Mouse (Mus musculus) kidney, embryonic 15.5 days (tissue): Measurements from ENCODE around the gene Ttll1. TPM values are rescaled to one million over a fixed set of nuclear protein-coding genes. Genes with fewer than 3 reads are reported as not detected.

Source experiments
- ATAC-seq: fragments of 200-750 bp; cut with Nextera tagmentation; replicated peaks from 2 replicates; pipeline ENCODE4 v1.8.0; 2017; ENCODE audit warnings: moderate TSS enrichment; ENCODE audit not compliant: low FRiP score
- H3K27ac ChIP-seq: fragments of 300-500 bp; sonication (generic); 2 replicates; pipeline ENCODE4 v1.5.1; 2015; ENCODE audit warnings: mild to moderate bottlenecking, inconsistent platforms
- H3K27me3 ChIP-seq: fragments of 300-500 bp; sonication (generic); 2 replicates; pipeline ENCODE4 v1.6.1; 2015; ENCODE audit warnings: inconsistent platforms
- H3K36me3 ChIP-seq: fragments of 300-500 bp; sonication (generic); 2 replicates; pipeline ENCODE4 v1.6.1; 2015; ENCODE audit warnings: inconsistent platforms
- H3K4me1 ChIP-seq: fragments of 300-500 bp; sonication (generic); 2 replicates; pipeline ENCODE4 v1.6.1; 2015; ENCODE audit warnings: inconsistent platforms
- H3K4me2 ChIP-seq: fragments of 300-500 bp; sonication (generic); 2 replicates; pipeline ENCODE4 v1.6.1; 2015; ENCODE audit warnings: moderate library complexity, mild to moderate bottlenecking, inconsistent platforms
- H3K4me3 ChIP-seq: fragments of 300-500 bp; sonication (generic); replicated peaks from 2 replicates; pipeline ENCODE4 v1.5.1; 2015; ENCODE audit warnings: mild to moderate bottlenecking, inconsistent platforms
- H3K9ac ChIP-seq: fragments of 300-500 bp; sonication (generic); 2 replicates; pipeline ENCODE4 v1.6.1; 2015; ENCODE audit warnings: mild to moderate bottlenecking, inconsistent platforms
- H3K9me3 ChIP-seq: fragments of 300-500 bp; sonication (generic); replicated peaks from 2 replicates; pipeline ENCODE4 v1.6.1; 2016; ENCODE audit warnings: inconsistent platforms
- WGBS: fragments of 180-500 bp; shearing (Covaris S2); methylation state at CpG from one replicate; pipeline ENCODE4 v1.1.7; 2015; ENCODE audit warnings: mixed read lengths; 5-methylcytosine and 5-hydroxymethylcytosine counted together
- polyA plus RNA-seq: library from polyadenylated mRNA; unstranded; fragments of >200 nt; fragmentation: Nextera tagmentation; extraction: Ambion mirVana; gene quantifications from 2 replicates; pipeline ENCODE4 v1.2.1, GENCODE M21; 2015

The Ttll1 gene
- polyA plus RNA-seq, result 25.3 and 28.7 TPM in 2 replicates

DNA sequence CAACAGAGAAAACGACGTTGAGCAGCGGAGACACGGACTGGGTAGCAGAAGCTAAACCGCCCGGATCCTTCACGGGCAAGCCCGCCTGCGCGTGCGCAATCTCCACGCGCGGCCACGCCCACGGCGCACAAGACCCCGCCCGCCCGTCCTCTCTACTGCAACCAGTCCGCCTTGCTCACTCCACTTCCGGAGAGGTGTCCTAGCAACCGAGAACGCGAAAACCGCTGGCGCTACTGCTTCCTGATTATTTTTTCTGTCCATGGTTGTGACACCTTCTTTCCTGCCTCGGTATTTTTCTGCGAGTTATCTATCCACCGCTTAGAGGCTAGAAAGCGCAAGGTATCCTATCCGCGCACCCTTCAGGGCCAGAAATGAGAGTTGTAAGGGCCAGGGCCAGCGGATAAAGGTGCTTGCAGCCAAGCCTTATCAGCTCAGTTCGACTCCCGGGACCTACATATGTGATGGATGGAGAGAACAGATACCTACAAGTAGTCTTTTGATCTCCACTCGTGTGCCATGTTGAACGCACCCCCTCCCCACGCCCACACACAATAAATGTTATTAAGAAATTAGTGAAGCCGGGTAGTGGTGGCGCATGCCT lies at the start of gene Ttll1:
Gene Ttll1 (minus strand): TSS at position 89 of the 601 bp plus-strand sequence.
- Histone ChIP-seq H3K4me3 (peak within 1 kb of the TSS; percentile 52), H3K9me3 (no peaks in the 10 kb centered on the region), H3K27ac (peak within 1 kb of the TSS; percentile 38), H3K36me3 (no peaks in the 10 kb centered on the region), H3K4me1 (peaks cover 13% of the 10 kb centered on the region), H3K4me2 (peak within 1 kb of the TSS; percentile 66), H3K27me3 (no peaks in the 10 kb centered on the region), H3K9ac (peak within 1 kb of the TSS; percentile 52)
- peak; percentile 96 for ATAC-seq
- WGBS, result 11% methylated on average over 41 of the region's 41 CpGs

DNA sequence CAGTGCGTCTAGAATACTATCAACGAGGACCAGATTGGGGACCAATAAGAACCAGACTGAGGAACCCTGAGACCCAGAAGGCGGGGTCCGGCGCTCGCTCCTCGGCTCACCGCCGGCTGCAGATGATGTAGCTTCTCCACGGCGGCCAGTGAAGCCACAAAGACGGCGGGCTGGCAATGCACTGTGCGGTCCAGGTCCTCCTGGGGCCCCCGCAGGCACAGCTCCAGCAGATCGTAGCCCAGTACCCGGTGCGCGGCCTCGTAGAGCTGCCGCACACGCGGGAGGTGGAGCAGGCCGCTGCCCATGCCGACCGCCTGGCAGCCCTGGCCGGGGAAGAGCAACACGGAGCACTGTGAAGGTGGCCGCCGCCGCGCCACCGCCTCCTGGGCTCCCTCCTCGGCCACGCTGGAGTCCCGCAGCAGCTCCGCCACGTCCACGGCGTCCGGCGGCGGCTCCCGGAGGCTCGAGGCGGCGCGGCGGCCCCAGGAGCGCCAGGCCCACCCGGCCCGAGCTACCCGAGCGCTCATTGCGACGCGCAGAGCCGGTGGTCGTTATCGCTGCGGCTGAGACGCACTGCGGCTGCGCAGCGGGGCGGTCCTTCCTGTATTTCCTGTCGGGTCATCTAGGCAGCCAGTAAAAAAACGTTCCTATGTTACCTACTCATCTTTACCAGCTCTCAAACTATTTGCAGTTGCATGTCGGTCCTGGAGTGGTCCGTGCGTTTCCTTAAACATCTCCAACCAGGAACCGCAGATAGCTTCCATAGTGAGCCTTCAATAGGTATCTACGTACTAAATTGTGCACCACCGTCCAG lies 44.7 kb upstream of the Ttll1 start:
- H3K4me2 ChIP-seq, result peak overlapping the region; percentile 87
- WGBS, result under 1% methylated on average over 73 of the region's 74 CpGs
- peak overlapping the region; percentile 90 for H3K4me3 ChIP-seq
- no peaks in the 10 kb centered on the region for H3K9me3 ChIP-seq
- peak; percentile 85 for ATAC-seq
- H3K9ac ChIP-seq, result peak overlapping the region; percentile 93
- peaks cover 24% of the 10 kb centered on the region for H3K36me3 ChIP-seq
- H3K27me3 ChIP-seq, result no peaks in the 10 kb centered on the region
- peaks cover 14% of the 10 kb centered on the region for H3K4me1 ChIP-seq
- H3K27ac ChIP-seq, result peak overlapping the region; percentile 94

DNA sequence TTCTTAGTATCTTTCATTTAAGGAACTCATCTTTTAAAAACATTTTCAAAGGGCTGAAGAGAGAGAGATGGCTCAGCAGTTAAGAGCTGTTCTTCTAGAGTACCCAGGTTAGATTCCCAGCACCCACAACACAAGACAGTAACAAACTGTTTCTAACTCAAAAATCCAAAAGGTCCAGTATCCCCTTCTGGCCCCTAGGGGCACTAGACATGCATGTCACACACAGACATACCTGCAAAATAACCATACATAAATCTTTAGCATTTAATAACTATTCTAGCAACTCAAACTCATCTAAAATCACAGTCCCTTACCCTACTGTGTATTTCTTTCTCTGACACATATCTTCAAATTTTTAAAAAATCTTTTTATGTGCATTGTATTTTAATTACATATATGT lies 43.1 kb upstream of the Ttll1 start:
- H3K9me3 ChIP-seq, result no peaks in the 10 kb centered on the region
- H3K4me2 ChIP-seq, result no peak overlapping the region
- H3K36me3 ChIP-seq, result peaks cover 39% of the 10 kb centered on the region
- peaks cover 14% of the 10 kb centered on the region for H3K4me1 ChIP-seq
- ATAC-seq, result no peak
- no peak overlapping the region for H3K4me3 ChIP-seq
- no peak overlapping the region for H3K27ac ChIP-seq
- no peaks in the 10 kb centered on the region for H3K27me3 ChIP-seq
- no peak overlapping the region for H3K9ac ChIP-seq

DNA sequence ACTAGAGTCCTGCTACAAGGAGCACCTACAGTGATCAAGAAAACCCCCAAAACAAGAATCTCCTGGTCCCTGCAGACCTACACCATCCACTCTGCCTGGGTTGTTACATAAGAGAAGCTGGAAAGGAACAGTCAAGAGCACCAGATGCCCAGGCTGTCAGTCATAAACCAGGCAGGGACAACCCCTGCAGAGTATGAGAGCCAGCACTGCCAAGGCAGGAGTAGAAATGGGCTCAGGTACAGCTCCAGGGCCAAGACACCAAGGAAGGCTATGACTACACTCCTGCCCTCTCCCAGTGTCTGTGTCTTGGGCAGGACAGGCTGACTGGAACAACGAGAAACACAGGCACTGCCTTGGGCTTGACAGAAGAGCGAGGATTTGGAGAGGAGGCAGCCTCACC lies 39.4 kb upstream of the Ttll1 start:
- ATAC-seq, result no peak
- no peak overlapping the region for H3K27ac ChIP-seq
- no peak overlapping the region for H3K9ac ChIP-seq
- H3K27me3 ChIP-seq, result no peaks in the 10 kb centered on the region
- no peak overlapping the region for H3K4me2 ChIP-seq
- peaks cover 76% of the 10 kb centered on the region for H3K36me3 ChIP-seq
- WGBS, result 84% methylated on average over 2 of the region's 2 CpGs
- no peak overlapping the region for H3K4me3 ChIP-seq
- peaks cover 10% of the 10 kb centered on the region for H3K4me1 ChIP-seq
- H3K9me3 ChIP-seq, result no peaks in the 10 kb centered on the region

GRCm38 (mm10) chr15:83547144-83547543 lies 36.5 kb upstream of the Ttll1 start:
- H3K4me1 ChIP-seq, result no peaks in the 10 kb centered on the region
- WGBS, result 93% methylated on average over 8 of the region's 8 CpGs
- peaks cover 70% of the 10 kb centered on the region for H3K36me3 ChIP-seq
- H3K4me2 ChIP-seq, result no peak overlapping the region
- H3K27me3 ChIP-seq, result no peaks in the 10 kb centered on the region
- ATAC-seq, result no peak
- H3K27ac ChIP-seq, result no peak overlapping the region
- H3K4me3 ChIP-seq, result no peak overlapping the region
- H3K9ac ChIP-seq, result no peak overlapping the region
- H3K9me3 ChIP-seq, result no peaks in the 10 kb centered on the region

GRCm38 (mm10) chr15:83546029-83546428 lies 35.3 kb upstream of the Ttll1 start:
- WGBS, result 90% methylated on average over 7 of the region's 7 CpGs
- H3K36me3 ChIP-seq, result peaks cover 60% of the 10 kb centered on the region
- H3K4me2 ChIP-seq, result no peak overlapping the region

DNA sequence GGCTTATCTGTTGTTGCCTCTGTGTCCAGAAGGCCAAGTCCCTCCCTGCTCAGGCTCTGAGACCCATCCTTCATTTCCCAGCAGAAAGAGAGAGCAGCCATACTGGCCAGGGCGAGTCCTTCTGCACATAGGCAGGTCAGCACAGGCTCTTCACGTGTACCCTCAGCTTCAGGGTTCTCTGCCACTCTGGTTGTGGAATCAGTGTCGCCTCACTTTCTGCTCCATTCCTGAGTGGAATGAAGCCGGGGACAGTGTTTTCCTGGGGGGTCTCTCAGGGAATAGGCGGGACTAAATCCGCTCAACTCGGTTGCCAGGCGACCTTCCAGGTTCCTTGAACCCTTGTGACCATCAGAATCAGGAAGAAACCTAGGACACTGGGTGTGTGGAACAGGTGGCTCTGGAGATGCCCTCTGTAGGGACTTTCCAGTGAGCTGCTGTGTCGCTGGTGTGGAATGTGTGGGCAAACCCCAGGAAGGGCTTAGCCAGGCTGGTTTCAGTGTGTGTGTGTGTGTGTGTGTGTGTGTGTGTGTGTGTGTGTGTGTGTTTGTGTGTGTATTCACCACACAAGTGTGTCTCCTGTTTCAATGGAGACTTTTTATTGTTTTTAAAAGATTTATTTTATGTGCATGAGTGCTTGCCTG lies 31.1 kb upstream of the Ttll1 start:
- no peak for ATAC-seq
- Histone ChIP-seq H3K9ac (no peak overlapping the region), H3K4me3 (no peak overlapping the region), H3K4me1 (peaks cover 13% of the 10 kb centered on the region), H3K27ac (no peak overlapping the region), H3K4me2 (no peak overlapping the region), H3K36me3 (peaks cover 18% of the 10 kb centered on the region), H3K27me3 (no peaks in the 10 kb centered on the region), H3K9me3 (no peaks in the 10 kb centered on the region)
- WGBS, result 79% methylated on average over 9 of the region's 9 CpGs

More at GRCm38 (mm10) chr15:83546029-83546428, 35.3 kb upstream of the Ttll1 start:
- H3K4me1 ChIP-seq, result no peaks in the 10 kb centered on the region
- H3K9ac ChIP-seq, result no peak overlapping the region
- no peaks in the 10 kb centered on the region for H3K27me3 ChIP-seq
- no peaks in the 10 kb centered on the region for H3K9me3 ChIP-seq
- H3K27ac ChIP-seq, result no peak overlapping the region
- ATAC-seq, result no peak
- no peak overlapping the region for H3K4me3 ChIP-seq

GRCm38 (mm10) chr15:83539905-83540304 lies 29.2 kb upstream of the Ttll1 start:
- Histone ChIP-seq H3K4me2 (no peak overlapping the region), H3K27me3 (no peaks in the 10 kb centered on the region), H3K9me3 (no peaks in the 10 kb centered on the region), H3K36me3 (no peaks in the 10 kb centered on the region), H3K27ac (no peak overlapping the region), H3K9ac (no peak overlapping the region), H3K4me1 (peaks cover 21% of the 10 kb centered on the region), H3K4me3 (no peak overlapping the region)
- WGBS, result 48% methylated on average over 4 of the region's 4 CpGs
- no peak for ATAC-seq

DNA sequence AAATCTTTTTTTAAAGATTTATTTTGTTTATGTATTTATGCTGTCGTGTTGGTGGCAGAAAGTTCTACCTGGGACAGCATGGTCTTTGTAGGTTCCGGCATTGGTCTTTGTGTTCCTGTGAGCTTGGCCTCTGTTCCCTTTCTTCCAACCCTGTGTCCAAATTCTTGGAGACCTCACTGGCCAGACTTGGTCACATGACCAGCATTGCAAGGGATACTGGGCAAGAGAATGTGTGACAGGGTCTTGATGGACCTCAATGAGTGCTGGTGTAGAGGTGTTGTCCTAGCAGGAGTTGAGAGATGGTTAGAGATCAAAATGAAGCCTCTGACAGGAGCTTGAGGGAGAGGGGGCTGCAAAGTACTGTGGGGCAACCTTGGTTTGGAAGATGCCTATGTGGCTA lies 28.2 kb upstream of the Ttll1 start:
- ATAC-seq, result no peak
- Histone ChIP-seq H3K36me3 (no peaks in the 10 kb centered on the region), H3K27me3 (no peaks in the 10 kb centered on the region), H3K4me2 (no peak overlapping the region), H3K4me3 (no peak overlapping the region), H3K4me1 (peaks cover 21% of the 10 kb centered on the region), H3K27ac (no peak overlapping the region), H3K9ac (no peak overlapping the region), H3K9me3 (no peaks in the 10 kb centered on the region)
- WGBS, result 92% methylated on average over 2 of the region's 2 CpGs

DNA sequence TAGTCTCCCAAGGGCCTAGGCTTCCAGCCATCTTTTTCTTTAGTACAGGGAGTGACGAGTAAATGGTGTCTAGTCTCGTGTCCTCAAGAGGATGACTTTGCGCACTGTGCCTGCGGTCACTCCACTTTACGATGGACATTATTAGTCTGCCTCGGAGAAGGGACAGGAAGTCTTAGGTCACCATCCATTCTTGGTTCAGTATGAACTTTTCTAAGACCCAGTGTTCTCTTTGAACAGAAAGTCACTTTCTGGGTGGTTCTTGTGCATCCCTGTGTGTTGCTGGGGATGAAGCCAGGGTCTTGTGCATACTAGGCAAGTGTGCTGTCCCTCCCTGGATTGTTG lies 25.2 kb upstream of the Ttll1 start:
- H3K4me2 ChIP-seq, result no peak overlapping the region

GRCm38 (mm10) chr15:83534960-83535889 lies 24.5 kb upstream of the Ttll1 start:
- H3K9me3 ChIP-seq, result no peaks in the 10 kb centered on the region
- H3K27me3 ChIP-seq, result no peaks in the 10 kb centered on the region
- no peak overlapping the region for H3K4me3 ChIP-seq
- no peaks in the 10 kb centered on the region for H3K36me3 ChIP-seq
- H3K4me2 ChIP-seq, result no peak overlapping the region
- peaks cover 27% of the 10 kb centered on the region for H3K4me1 ChIP-seq
- 72% methylated on average over 17 of the region's 17 CpGs for WGBS
- H3K9ac ChIP-seq, result no peak overlapping the region
- ATAC-seq, result no peak
- H3K27ac ChIP-seq, result 0 out of 2 replicates have a peak overlapping the region, but pooled peaks have one; percentile 37

More for the DNA sequence above, 25.2 kb upstream of the Ttll1 start:
- Histone ChIP-seq H3K36me3 (no peaks in the 10 kb centered on the region), H3K4me1 (peaks cover 24% of the 10 kb centered on the region), H3K27me3 (no peaks in the 10 kb centered on the region), H3K27ac (no peak overlapping the region), H3K4me3 (no peak overlapping the region), H3K9me3 (no peaks in the 10 kb centered on the region), H3K9ac (no peak overlapping the region)
- ATAC-seq, result no peak
- WGBS, result 65% methylated on average over 6 of the region's 6 CpGs
